Mouse (Mus musculus): ENCODE measurements around the gene Sqstm1. TPM values are rescaled to one million over a fixed set of nuclear protein-coding genes. Genes with fewer than 3 reads are reported as not detected.

Sqstm1 gene
- total and polyA plus RNA-seq, 2 experiments, result 252 to 254 TPM

GRCm38 (mm10) chr11:50156725-50157258 is 53.8 kb downstream of the Sqstm1 start:
- Histone ChIP-seq H3K79me2 (ENCODE audit: control insufficient read depth, insufficient read depth, low read length) (no peaks in the 10 kb centered on the region), H3K36me3 (ENCODE audit: control insufficient read depth, insufficient read depth, low read length) (peaks cover 12% of the 10 kb centered on the region; the same call in 1 of the 2 replicates), H3K27ac (replicated peaks; ENCODE audit: insufficient read depth, low read depth, low read length) (no peak overlapping the region), H3K27me3 (ENCODE audit: control insufficient read depth, insufficient read depth, low read length) (no peaks in the 10 kb centered on the region), H3K9ac (ENCODE audit: low read depth, low read length) (no peak overlapping the region), H3K4me1 (ENCODE audit: control insufficient read depth, insufficient read depth, low read length) (peaks cover 18% of the 10 kb centered on the region), H3K4me3 (ENCODE audit: insufficient read depth, low read depth, low read length) (no peak overlapping the region)
- DNase-seq (ENCODE audit: extremely low read depth, low read depth, low spot score), result no peak
- 62% methylated on average over 16 of the region's 16 CpGs for WGBS
- no peak for TF ChIP-seq CTCF (IDR thresholded peaks at IDR 0.05; ENCODE audit: low read depth, low read length)
- no peak for TF ChIP-seq POLR2A (IDR thresholded peaks at IDR 0.05; ENCODE audit: extremely low read depth, insufficient read depth, low read length)

GRCm38 (mm10) chr11:50155785-50156184 is 54.8 kb downstream of the Sqstm1 start:
- Histone ChIP-seq H3K27me3 (ENCODE audit: control insufficient read depth, insufficient read depth, low read length) (no peaks in the 10 kb centered on the region), H3K4me1 (ENCODE audit: control insufficient read depth, insufficient read depth, low read length) (peaks cover 12% of the 10 kb centered on the region), H3K4me3 (ENCODE audit: insufficient read depth, low read depth, low read length) (no peak overlapping the region), H3K27ac (replicated peaks; ENCODE audit: insufficient read depth, low read depth, low read length) (no peak overlapping the region), H3K36me3 (ENCODE audit: control insufficient read depth, insufficient read depth, low read length) (peaks cover 14% of the 10 kb centered on the region; the same call in 1 of the 2 replicates), H3K9ac (ENCODE audit: low read depth, low read length) (no peak overlapping the region), H3K79me2 (ENCODE audit: control insufficient read depth, insufficient read depth, low read length) (no peaks in the 10 kb centered on the region)
- no peak for DNase-seq (ENCODE audit: extremely low read depth, low read depth, low spot score)
- TF ChIP-seq POLR2A (IDR thresholded peaks at IDR 0.05; ENCODE audit: extremely low read depth, insufficient read depth, low read length) (no peak), CTCF (IDR thresholded peaks at IDR 0.05; ENCODE audit: low read depth, low read length) (no peak)
- WGBS, result 95% methylated on average over 2 of the region's 2 CpGs

- H3K9ac ChIP-seq (ENCODE audit: low read depth, low read length), result no peak overlapping the region
- H3K79me2 ChIP-seq (ENCODE audit: control insufficient read depth, insufficient read depth, low read length), result no peaks in the 10 kb centered on the region
- H3K27ac ChIP-seq (replicated peaks; ENCODE audit: insufficient read depth, low read depth, low read length), result no peak overlapping the region
- TF ChIP-seq CTCF (IDR thresholded peaks at IDR 0.05; ENCODE audit: low read depth, low read length) (no peak), POLR2A (IDR thresholded peaks at IDR 0.05; ENCODE audit: extremely low read depth, insufficient read depth, low read length) (no peak)
- H3K4me1 ChIP-seq (ENCODE audit: control insufficient read depth, insufficient read depth, low read length), result peaks cover 10% of the 10 kb centered on the region
- H3K4me3 ChIP-seq (ENCODE audit: insufficient read depth, low read depth, low read length), result no peak overlapping the region
- no peak for DNase-seq (ENCODE audit: extremely low read depth, low read depth, low spot score)
- 78% methylated on average over 12 of the region's 12 CpGs for WGBS
- H3K36me3 ChIP-seq (ENCODE audit: control insufficient read depth, insufficient read depth, low read length), result peaks cover 21% of the 10 kb centered on the region
- H3K27me3 ChIP-seq (ENCODE audit: control insufficient read depth, insufficient read depth, low read length), result no peaks in the 10 kb centered on the region
Measured at GRCm38 (mm10) chr11:50154777-50155520, 55.7 kb downstream of the Sqstm1 start.

DNA sequence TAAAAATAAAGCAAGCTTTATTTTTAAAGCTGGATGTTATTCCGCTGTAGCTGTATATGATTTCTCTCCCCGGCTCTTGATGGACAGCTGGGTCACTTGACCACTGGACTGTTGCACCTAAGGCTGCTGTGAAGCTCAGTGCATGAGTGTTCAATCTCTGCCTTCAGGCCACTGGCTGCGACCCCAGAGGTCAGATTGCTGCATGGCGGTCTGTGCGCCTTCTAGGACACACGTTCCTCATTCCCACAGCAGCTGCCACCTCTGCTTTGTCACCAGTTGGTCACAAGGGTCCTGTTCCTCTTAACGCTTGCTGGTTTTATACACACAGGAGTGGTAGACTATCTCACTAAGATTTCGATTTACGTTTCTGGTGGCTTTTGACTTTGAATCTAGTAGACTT is 56.5 kb downstream of the Sqstm1 start:
- no peaks in the 10 kb centered on the region for H3K79me2 ChIP-seq (ENCODE audit: control insufficient read depth, insufficient read depth, low read length)
- no peak overlapping the region for H3K4me3 ChIP-seq (ENCODE audit: insufficient read depth, low read depth, low read length)
- no peak overlapping the region for H3K9ac ChIP-seq (ENCODE audit: low read depth, low read length)
- TF ChIP-seq CTCF (IDR thresholded peaks at IDR 0.05; ENCODE audit: low read depth, low read length) (no peak), POLR2A (IDR thresholded peaks at IDR 0.05; ENCODE audit: extremely low read depth, insufficient read depth, low read length) (no peak)
- no peak overlapping the region for H3K27ac ChIP-seq (replicated peaks; ENCODE audit: insufficient read depth, low read depth, low read length)
- H3K27me3 ChIP-seq (ENCODE audit: control insufficient read depth, insufficient read depth, low read length), result no peaks in the 10 kb centered on the region
- DNase-seq (ENCODE audit: extremely low read depth, low read depth, low spot score), result no peak
- 89% methylated on average over 9 of the region's 9 CpGs for whole genome bisulfite sequencing
- H3K4me1 ChIP-seq (ENCODE audit: control insufficient read depth, insufficient read depth, low read length), result peaks cover 8% of the 10 kb centered on the region
- H3K36me3 ChIP-seq (ENCODE audit: control insufficient read depth, insufficient read depth, low read length), result peaks cover 23% of the 10 kb centered on the region

DNA sequence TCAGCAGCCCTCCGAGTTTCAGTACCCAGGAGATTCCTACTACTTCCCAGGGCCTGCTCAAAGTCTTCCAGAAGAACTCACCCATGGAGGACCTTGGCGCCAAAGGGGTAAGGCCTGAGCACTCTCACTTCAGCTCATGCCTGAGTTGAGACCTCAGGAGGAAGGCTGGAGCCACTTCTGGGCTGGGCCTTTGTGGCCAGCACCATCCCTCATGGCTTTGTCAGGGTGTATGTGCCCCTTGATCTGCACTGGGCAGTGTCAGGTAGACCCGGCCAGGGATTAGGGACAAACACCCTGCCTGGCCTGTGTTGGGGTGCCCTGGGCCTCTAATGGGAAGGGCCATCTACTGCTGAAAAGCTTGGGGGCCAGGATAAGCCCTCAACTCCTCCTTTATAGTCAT is 59.3 kb downstream of the Sqstm1 start:
- H3K27me3 ChIP-seq (ENCODE audit: control insufficient read depth, insufficient read depth, low read length), result no peaks in the 10 kb centered on the region
- TF ChIP-seq CTCF (IDR thresholded peaks at IDR 0.05; ENCODE audit: low read depth, low read length), result no peak
- no peak for TF ChIP-seq POLR2A (IDR thresholded peaks at IDR 0.05; ENCODE audit: extremely low read depth, insufficient read depth, low read length)
- no peak for DNase-seq (ENCODE audit: extremely low read depth, low read depth, low spot score)
- no peaks in the 10 kb centered on the region for H3K4me1 ChIP-seq (ENCODE audit: control insufficient read depth, insufficient read depth, low read length)
- WGBS, result 91% methylated on average over 3 of the region's 3 CpGs
- peaks cover 23% of the 10 kb centered on the region for H3K36me3 ChIP-seq (ENCODE audit: control insufficient read depth, insufficient read depth, low read length)
- H3K79me2 ChIP-seq (ENCODE audit: control insufficient read depth, insufficient read depth, low read length), result no peaks in the 10 kb centered on the region
- H3K27ac ChIP-seq (replicated peaks; ENCODE audit: insufficient read depth, low read depth, low read length), result no peak overlapping the region
- H3K4me3 ChIP-seq (ENCODE audit: insufficient read depth, low read depth, low read length), result no peak overlapping the region
- no peak overlapping the region for H3K9ac ChIP-seq (ENCODE audit: low read depth, low read length)

DNA sequence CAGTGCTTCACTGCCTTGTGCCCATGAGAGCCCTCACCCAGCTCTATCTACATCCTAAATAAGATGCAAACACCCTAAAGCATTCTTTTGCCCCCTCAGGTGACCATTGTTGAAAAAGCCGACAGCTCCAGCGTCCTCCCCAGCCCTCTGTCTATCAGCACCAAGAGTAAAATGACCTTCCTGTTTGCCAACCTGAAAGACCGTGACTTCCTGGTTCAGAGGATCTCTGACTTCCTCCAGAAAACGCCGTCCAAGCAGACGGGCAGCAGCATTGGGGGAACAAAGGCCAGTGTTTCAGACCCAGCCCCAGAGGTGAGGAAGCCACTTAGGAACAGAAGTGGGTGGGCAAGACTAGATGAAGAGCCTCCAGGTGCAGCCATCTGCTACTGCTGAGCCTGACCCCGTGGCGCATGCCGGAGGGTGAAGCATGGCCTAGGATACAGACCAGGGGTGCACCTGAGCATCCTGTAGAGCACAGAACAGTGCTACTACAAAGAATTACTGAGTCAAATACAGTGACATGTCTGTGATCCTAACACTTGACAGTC is 61.0 kb downstream of the Sqstm1 start:
- no peak overlapping the region for H3K4me3 ChIP-seq (ENCODE audit: insufficient read depth, low read depth, low read length)
- WGBS, result 87% methylated on average over 9 of the region's 9 CpGs
- H3K79me2 ChIP-seq (ENCODE audit: control insufficient read depth, insufficient read depth, low read length), result no peaks in the 10 kb centered on the region
- H3K4me1 ChIP-seq (ENCODE audit: control insufficient read depth, insufficient read depth, low read length), result no peaks in the 10 kb centered on the region
- no peak for DNase-seq (ENCODE audit: extremely low read depth, low read depth, low spot score)
- H3K9ac ChIP-seq (ENCODE audit: low read depth, low read length), result no peak overlapping the region
- no peaks in the 10 kb centered on the region for H3K27me3 ChIP-seq (ENCODE audit: control insufficient read depth, insufficient read depth, low read length)
- H3K27ac ChIP-seq (replicated peaks; ENCODE audit: insufficient read depth, low read depth, low read length), result no peak overlapping the region
- no peak for TF ChIP-seq POLR2A (IDR thresholded peaks at IDR 0.05; ENCODE audit: extremely low read depth, insufficient read depth, low read length)
- no peak for TF ChIP-seq CTCF (IDR thresholded peaks at IDR 0.05; ENCODE audit: low read depth, low read length)
- H3K36me3 ChIP-seq (ENCODE audit: control insufficient read depth, insufficient read depth, low read length), result peaks cover 20% of the 10 kb centered on the region

Other genes with a start within 250 kb of the Sqstm1 start
- 98.3 and 111 TPM in 2 replicates for gene Rnf130, start 185.5 kb downstream of the Sqstm1 start, total RNA-seq (2014; rRNA removed)
- gene Rnf130, start 185.5 kb downstream of the Sqstm1 start, polyA plus RNA-seq (2012; rRNA removed), result 66.7 and 74.0 TPM in 2 replicates
- gene Tbc1d9b, start 79.4 kb downstream of the Sqstm1 start, total RNA-seq (2014; rRNA removed), result 19.5 and 26.2 TPM in 2 replicates
- 29.8 and 30.5 TPM in 2 replicates for gene Tbc1d9b, start 79.4 kb downstream of the Sqstm1 start, polyA plus RNA-seq (2012; rRNA removed)
- 8.5 and 9.3 TPM in 2 replicates for gene Mrnip, start 36.4 kb downstream of the Sqstm1 start, total RNA-seq (2014; rRNA removed)
- gene Mrnip, start 36.4 kb downstream of the Sqstm1 start, polyA plus RNA-seq (2012; rRNA removed), result 9.3 and 9.9 TPM in 2 replicates
- 9.8 and 16.5 TPM in 2 replicates for gene Mgat4b, start 63 bp upstream of the Sqstm1 start, total RNA-seq (2014; rRNA removed)
- 26.3 and 28.8 TPM in 2 replicates for gene Mgat4b, start 63 bp upstream of the Sqstm1 start, polyA plus RNA-seq (2012; rRNA removed)
- gene Ltc4s, start 27.8 kb upstream of the Sqstm1 start, total RNA-seq (2014; rRNA removed), result 0.27 and 0.28 TPM in 2 replicates
- 2.1 and 3.2 TPM in 2 replicates for gene Ltc4s, start 27.8 kb upstream of the Sqstm1 start, polyA plus RNA-seq (2012; rRNA removed)
- 3.1 and 4.0 TPM in 2 replicates for gene Maml1, start 81.5 kb upstream of the Sqstm1 start, total RNA-seq (2014; rRNA removed)
- gene Maml1, start 81.5 kb upstream of the Sqstm1 start, polyA plus RNA-seq (2012; rRNA removed), result 7.2 and 8.3 TPM in 2 replicates
- 315 and 350 TPM in 2 replicates for gene Canx, start 114.8 kb upstream of the Sqstm1 start, total RNA-seq (2014; rRNA removed)
- gene Canx, start 114.8 kb upstream of the Sqstm1 start, polyA plus RNA-seq (2012; rRNA removed), result 58.2 and 73.8 TPM in 2 replicates
- gene Cby3, start 143.6 kb upstream of the Sqstm1 start, total RNA-seq (2014; rRNA removed), result not detected in 2 replicates
- not detected in 2 replicates for gene Cby3, start 143.6 kb upstream of the Sqstm1 start, polyA plus RNA-seq (2012; rRNA removed)
- 84.3 and 97.1 TPM in 2 replicates for gene Hnrnph1, start 166.2 kb upstream of the Sqstm1 start, total RNA-seq (2014; rRNA removed)
- gene Hnrnph1, start 166.2 kb upstream of the Sqstm1 start, polyA plus RNA-seq (2012; rRNA removed), result 13.7 and 17.6 TPM in 2 replicates
- gene Rufy1, start 220.3 kb upstream of the Sqstm1 start, total RNA-seq (2014; rRNA removed), result 10.5 and 10.6 TPM in 2 replicates
- 7.4 and 8.1 TPM in 2 replicates for gene Rufy1, start 220.3 kb upstream of the Sqstm1 start, polyA plus RNA-seq (2012; rRNA removed)

All from liver, adult 2 months (tissue).